Mouse (Mus musculus): ENCODE results near the gene Gjd3.

GRCm38 (mm10) chr11:98990866-98991265, 8.1 kb upstream of the Gjd3 start:
- no peak for TF ChIP-seq POLR2A (IDR thresholded peaks at IDR 0.05; ENCODE audit: low read depth, low read length)
- no peak for TF ChIP-seq CTCF (IDR thresholded peaks at IDR 0.05; ENCODE audit: borderline replicate concordance, insufficient read depth, low read length)

Measured in embryonic fibroblast, embryonic 13.5 days (primary cell).